Mouse (Mus musculus) hindbrain, embryonic 16.5 days (tissue): Measurements from ENCODE around the gene Stil. TPM values are rescaled to one million over a fixed set of nuclear protein-coding genes. Genes with fewer than 3 reads are reported as not detected.

Experiments
- polyA plus RNA-seq: library from polyadenylated mRNA; unstranded; fragments of >200 nt; fragmentation: Nextera tagmentation; extraction: Ambion mirVana; gene quantifications from 2 replicates; pipeline ENCODE4 v1.2.1, GENCODE M21; 2015

Stil gene
- polyA plus RNA-seq, 1 experiment from 2014 or later = 2.0 TPM

Other genes with a start within 250 kb of the Stil start
- gene Gm12830, start 178.4 kb upstream of the Stil start, polyA plus RNA-seq = not detected in 2 replicates
- gene Foxd2, start 91.3 kb upstream of the Stil start, polyA plus RNA-seq = 0.05 and 0.07 TPM in 2 replicates
- not detected in 2 replicates for gene Foxe3, start 74.1 kb upstream of the Stil start, polyA plus RNA-seq
- 187 and 190 TPM in 2 replicates for gene Cmpk1, start 12.9 kb upstream of the Stil start, polyA plus RNA-seq
- 1.2 and 2.0 TPM in 2 replicates for gene Tal1, start 56.3 kb downstream of the Stil start, polyA plus RNA-seq
- 2.3 and 3.0 TPM in 2 replicates for gene Pdzk1ip1, start 88.5 kb downstream of the Stil start, polyA plus RNA-seq
- 11.6 and 11.8 TPM in 2 replicates for gene Cyp4x1, start 134.1 kb downstream of the Stil start, polyA plus RNA-seq
- not detected in 2 replicates for gene Cyp4a29, start 241.9 kb downstream of the Stil start, polyA plus RNA-seq